Mouse (Mus musculus): ENCODE measurements around the gene Tex28.
"Not testable (repeated sequence)": the region's sequence is repeated elsewhere in the genome, so short reads cannot be mapped to it uniquely, and the experiment has no call there.

The Tex28 gene

GRCm38 (mm10) chrX:74167738-74168137 is at the start of gene Tex28:
TSS of gene Tex28 (minus strand) at chrX:74167838.
- DNase-seq (ENCODE audit: low spot score) = no peak

DNA sequence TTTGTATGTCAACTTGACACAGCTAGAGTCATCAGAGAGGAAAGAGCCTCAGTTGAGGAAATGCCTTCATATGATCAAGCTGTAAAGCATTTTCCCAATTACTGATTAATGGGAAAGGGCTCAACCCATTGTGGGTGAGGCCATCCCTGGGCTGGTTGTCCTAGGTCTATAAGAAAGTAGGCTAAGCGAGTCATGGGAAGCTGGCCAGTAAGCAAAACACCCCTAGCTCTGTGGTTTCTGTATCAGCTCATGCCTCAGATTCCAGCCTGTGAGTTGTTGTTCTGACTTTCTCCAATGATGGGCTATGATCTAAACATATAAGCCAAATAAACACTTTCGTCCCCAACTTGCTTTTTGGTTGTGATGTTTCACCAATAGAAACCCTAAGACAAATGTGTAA is 35.9 kb upstream of the Tex28 start:
- DNase-seq (ENCODE audit: low spot score) = no peak

DNA sequence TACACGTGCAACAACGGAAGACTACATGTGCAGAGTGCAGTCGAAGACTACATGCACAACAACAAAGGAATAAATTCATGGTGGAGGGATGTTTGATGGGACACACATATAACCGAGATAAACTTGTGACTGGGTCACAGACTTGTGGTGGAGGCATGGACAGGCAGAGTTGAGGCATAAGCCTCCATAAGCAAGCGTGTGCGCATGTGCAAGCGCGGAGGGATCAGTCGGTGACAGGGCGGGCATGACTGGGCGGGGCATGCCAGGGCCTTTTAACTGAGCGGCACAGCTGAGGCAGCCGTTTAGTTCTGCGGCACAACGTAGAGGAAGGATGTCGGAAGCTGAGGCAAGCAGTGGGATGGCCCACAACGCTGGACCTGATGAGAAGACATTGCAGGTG is 9.3 kb upstream of the Tex28 start, which contains the start of gene Tktl1:
Tktl1 (plus strand) TSS at position 301 of the 400 bp plus-strand sequence.
- DNase-seq (ENCODE audit: low spot score) = no peak

GRCm38 (mm10) chrX:74135263-74135662 is 32.4 kb downstream of the Tex28 start, which contains the start of gene Mecp2:
TSS of gene Mecp2 (minus strand) at chrX:74135363.
- not testable (repeated sequence) for DNase-seq (ENCODE audit: low spot score)

- no peak for DNase-seq (ENCODE audit: low spot score)
Measured at GRCm38 (mm10) chrX:74127164-74127563, 40.5 kb downstream of the Tex28 start, which contains the start of gene Opn1mw. TSS of gene Opn1mw (plus strand) at chrX:74127464.

DNA sequence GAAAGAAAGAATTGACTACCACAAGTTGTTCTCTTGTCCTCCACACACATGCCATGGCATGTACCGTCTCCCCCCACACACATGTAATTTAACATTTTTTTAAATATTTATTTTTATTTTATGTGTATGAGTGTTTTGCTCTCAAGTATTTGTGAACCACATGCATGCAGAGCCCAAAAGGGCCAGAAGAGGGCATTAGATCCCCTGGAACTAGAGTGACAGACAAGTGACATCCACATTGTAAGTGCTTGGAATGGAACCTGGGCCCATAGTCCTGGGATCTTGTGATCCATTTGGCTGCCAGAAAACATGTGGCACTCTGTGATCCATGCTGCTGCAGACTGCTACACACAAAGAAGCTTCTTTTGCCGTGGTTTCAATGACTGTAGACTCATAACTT is 42.7 kb downstream of the Tex28 start:
- DNase-seq (ENCODE audit: low spot score) = peak; percentile 3

DNA sequence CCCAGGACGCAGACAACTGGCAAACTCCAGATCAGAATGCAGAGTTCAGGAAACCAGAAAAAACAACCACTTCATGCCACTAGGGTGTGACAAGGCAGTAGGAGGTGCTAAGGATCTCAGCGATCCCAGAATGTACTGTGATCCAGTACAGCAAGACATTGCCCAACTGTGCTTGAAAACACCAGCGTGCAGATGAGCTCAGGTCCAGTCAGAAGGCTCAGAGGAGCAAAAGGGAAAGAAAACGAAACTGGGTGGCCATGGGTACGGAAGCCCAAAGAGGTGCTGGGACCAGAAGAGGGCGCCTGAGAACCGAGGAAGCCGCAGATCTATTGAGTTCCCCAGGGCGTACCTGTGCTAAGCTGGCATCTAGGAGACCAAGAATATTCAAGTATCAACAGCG is 52.1 kb downstream of the Tex28 start:
- DNase-seq (ENCODE audit: low spot score) = peak; percentile 61

DNA sequence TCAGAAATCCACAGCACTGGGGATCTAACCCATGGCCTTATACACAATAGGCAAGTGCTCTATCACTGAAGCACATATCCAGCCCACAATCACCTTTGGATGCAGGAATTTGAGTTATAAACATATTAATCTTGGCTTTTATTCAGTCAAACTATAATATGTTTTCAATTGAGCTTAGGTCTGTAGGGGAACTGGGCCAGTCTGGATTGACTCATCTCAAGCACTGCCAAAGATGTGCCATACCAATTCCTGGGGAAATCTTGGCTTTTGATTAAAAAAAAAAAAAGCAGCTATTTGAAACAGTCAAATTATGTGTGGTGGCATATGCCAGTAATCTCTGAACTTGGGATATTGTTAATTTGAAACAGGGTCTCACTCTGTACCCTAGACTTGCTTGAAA is 53.6 kb downstream of the Tex28 start:
- DNase-seq (ENCODE audit: low spot score) = no peak

- no peak for DNase-seq (ENCODE audit: low spot score)
Measured at GRCm38 (mm10) chrX:74108747-74109146, 58.9 kb downstream of the Tex28 start.

- DNase-seq (ENCODE audit: low spot score) = no peak
Measured at GRCm38 (mm10) chrX:74105916-74106315, 61.7 kb downstream of the Tex28 start.

GRCm38 (mm10) chrX:74103457-74104188 is 64.0 kb downstream of the Tex28 start:
- no peak for DNase-seq (ENCODE audit: low spot score)

All from retina, embryonic 14.5 days (tissue).